Mouse (Mus musculus) right cerebral cortex, adult 2 months (tissue): ENCODE results near the gene Khdrbs1.
"Not testable (repeated sequence)": the region's sequence is repeated elsewhere in the genome, so short reads cannot be mapped to it uniquely, and the experiment has no call there.

Experiments
- DNase-seq, 2 experiments: peaks; one replicate each; pipeline ENCODE4 v3.0.0; 2021 to 2022; ENCODE audit warnings: low spot score in 2 of 2

The Khdrbs1 gene

DNA sequence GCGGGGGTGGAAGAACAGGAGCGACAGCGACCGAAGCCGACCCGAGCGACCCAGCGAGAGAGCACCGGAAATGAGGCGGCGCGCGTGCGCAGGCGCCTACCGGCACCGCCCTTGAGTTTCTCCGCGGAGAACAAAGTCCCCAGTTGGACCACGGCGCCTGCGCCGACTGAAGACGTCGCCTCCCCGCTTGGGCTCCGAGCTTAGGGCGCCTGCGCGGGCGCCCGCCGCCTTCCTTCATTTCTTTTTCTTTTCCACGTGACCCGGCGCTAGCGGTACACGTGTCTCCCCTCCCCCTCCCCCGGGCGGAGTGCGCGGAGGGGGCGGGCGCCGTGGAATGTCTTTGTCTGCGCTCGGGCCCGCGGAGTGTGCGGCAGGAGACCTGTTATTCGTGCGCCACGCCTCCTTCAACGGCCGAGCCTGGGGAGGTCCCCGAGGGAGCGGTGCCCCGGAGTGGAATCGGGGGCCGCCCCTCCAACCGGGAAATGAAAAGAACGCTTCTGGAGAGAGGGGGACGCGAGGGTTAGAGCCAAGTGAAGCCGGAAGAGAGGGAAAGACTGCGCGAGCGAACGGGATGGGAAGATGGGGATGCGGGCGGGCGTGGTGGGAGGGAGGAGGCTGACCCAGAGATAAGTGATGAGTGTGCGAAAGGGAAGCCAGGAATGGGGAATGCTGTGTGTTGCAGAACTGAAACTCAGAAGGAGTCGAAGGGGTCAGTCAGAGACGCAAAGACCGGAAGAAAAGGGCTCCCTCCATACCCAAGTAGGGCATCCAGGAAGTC, at the start of gene Khdrbs1:
Gene Khdrbs1 (minus strand): TSS at position 72 of the 778 bp plus-strand sequence.
- DNase-seq = peak; percentile 94 to 95

DNA sequence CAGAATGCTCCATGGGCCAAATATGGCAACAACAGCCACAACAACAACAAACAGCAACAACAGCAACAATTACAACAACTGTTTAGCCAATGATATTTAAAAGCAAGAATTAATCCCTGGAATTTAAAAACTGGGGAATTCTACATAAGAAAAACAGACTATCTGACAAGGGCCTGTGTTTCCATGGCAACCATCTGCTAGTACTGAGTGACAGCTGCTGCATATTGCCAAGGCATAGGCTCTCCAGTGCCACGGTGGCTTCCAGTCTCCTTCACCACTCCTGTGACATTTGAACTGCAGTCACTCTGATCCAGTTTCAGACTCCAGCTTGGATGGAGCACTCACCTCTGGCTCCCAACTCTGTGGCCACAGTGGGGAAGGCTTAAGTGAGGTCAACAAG, 49.3 kb upstream of the Khdrbs1 start:
- DNase-seq = no peak

DNA sequence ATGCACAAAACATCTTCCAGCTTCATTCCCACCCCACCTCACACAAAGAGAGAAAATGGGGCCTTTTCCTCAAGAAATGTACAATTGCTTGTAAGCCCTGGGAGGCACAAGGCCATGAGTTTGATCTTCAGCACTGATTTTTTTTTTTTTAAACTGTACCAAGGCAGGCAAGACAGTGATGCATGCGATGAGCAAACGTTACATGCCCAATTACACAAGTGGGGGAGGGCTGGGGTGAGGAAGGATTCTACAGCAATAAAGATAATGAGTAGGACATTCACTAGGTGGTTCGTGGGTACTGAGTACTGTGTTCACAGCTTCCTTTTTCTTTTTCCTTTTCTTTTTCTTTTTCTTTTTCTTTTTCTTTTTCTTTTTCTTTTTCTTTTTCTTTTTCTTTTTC, 48.4 kb upstream of the Khdrbs1 start:
- DNase-seq = no peak

DNA sequence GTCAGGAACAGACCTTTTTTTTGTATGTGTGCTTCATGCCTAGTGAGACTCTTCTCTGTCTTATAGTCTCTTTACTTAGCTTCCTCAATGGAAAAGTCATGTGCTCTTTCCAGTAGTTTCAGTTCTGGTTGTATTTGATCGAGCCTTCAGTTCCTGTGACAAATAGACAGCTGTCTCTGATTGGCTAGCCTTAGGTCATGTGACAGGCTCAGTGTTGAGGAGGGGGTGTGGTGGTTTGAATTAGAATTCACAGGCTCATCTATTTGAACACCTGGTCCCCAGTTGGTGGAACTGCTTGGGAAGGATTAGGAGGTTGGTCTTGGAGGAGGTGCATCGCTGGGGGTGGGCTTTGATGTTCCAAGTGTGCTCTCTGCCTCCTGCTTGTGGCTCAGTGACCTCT, 47.5 kb upstream of the Khdrbs1 start:
- no peak for DNase-seq

DNA sequence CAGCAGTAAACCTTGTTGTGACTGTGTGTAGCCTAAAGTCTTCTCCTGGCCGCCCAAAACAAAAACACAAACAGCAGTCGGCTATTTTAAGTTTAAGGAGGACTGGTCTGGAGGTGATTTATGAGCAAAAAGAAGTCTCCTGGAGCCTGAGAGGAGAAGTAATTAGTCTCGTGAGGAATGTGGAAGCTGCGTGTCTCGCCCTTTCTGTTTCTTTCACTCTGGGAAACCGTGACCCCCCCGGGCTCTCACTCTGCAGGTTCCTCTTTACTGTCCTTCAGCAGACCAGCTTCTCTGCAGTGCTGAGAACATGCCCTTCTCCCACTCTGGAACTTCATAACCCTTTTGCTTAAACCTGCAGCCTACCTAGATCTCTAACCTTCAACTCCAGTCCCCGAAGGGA, 46.6 kb upstream of the Khdrbs1 start:
- no peak for DNase-seq

DNA sequence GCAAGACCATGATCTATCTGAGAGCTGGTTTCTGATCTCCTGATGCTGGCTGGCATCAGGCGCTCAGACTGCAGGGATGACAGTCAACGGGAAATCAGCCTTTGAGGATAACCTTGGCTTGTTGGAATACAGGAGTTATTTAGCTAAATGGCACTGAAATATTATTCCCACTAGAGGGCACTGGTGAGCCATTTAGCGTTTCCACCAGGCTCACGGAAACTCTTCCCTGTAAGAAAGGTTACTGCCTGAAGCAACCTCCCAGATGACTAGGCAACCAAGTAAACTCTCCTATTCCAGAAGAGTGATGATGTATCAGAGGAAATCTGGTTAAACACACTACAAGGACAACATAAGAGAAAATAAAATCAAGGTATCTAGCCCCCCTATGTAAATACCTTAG, 43.1 kb upstream of the Khdrbs1 start:
- peak; percentile 66 to 81 for DNase-seq

DNA sequence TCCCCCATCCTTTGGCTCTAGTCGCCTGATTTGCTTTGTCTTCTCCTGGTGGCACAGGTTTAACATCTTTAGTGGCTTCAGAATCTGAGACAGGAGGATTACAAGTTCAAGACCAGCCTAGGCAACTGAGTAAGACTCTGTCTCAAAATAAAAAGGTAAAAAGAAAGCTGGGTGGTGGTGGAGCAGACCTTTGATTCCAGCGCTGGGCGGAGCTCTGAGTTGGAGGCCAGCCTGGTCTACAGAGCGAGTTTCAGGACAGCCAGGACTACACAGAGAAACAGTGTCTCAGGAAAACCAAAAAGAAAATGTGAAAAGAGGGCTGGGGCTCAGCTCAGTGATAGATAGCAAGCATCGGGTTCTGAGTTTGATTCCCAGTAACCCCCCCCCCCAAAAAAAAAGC, 41.4 kb upstream of the Khdrbs1 start:
- DNase-seq = no peak

DNA sequence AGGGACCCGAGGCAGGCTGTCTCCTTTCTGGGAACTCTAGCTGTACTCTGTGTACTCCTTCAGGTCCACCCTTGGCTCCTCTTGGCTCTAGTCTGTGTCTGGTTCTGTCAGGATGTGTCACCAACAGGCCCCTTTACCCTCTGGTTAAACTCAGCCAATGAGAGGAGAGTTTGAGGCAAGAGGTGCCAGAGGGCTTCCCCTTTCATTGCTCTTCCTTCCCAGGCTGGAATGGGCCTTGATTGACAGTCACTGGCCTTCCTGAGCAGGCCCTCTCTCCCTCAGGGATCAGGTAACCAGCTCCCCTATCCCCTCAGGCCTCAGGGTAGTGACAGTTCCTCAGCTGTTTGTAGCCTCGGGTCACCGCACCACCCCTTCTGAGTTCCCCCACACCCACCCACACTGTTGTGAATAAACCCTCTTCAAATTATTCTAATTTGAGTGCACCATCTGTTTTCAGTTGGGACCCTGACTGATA, 40.8 kb upstream of the Khdrbs1 start:
- DNase-seq = no peak

DNA sequence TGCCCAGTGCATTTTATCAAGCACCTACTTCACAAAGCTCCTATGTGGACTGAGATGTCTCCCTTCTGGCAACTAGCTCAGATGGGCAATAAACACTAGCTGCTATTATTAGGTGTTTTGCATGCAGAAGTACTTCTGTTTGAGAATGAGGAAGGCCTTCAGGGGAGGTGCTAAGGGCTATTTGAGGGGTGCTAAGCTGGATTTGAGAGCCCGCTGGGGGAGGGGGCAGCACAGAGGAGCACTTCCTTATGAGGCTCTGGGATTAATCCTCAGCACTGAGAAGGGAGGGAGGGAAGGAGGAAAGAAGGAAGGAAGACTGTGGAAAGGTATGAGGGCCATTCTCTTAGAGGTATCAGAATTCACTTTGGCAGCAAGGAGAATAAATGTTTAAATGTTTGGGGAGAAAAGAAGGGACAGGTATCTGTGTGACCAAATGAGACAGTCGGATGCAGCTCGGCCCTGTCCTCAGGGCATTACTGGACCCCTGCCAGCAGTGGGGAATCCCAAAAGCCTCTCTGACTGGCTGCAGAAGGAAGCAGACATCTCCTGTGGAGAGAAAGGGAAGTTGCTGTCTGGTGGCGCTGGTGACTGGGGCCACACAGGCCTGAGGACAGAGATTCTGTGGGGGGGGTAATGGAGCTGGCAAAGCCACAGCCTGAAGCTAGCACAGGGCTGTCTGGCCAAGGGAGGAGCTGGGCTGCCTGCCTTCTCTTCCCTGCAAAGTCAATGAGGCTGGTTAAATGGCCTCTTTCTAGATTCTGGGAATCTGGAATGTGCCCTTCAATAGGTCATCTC, 40.0 kb upstream of the Khdrbs1 start:
- no peak for DNase-seq

DNA sequence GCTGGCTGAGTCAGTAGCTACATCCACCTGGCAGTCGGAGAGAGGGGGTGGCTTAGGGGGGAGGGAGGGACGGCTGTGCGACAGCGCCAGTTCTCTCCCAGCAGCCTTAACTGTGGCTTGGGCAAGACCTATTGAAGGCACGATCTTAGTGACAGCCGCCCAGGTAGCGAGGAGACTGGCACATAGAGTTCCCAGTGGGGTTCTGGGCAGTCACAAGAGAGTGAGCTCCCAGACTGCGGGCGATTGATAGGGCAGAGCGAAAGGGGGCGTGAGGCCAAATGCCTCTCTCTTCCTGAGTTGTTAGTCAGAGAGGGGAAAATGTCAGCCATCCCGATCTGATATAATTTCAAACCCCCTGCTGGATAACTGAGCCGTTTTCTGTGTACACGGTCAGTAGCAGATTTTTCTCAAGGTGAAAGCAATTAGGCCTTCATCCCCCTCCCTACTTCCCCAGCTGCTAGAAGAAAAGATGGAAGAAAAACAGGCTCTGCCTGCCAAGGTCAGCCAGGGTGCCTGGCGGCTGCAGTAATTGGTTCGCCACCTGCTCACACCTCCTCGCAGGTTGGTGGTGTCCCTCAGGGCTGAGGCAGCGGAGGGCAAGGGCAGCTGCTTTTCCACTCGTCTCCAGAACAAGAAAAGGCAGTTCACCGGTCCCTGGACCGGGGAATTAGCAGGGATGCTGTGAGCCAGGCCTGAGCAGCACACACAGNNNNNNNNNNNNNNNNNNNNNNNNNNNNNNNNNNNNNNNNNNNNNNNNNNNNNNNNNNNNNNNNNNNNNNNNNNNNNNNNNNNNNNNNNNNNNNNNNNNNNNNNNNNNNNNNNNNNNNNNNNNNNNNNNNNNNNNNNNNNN, 29.8 kb upstream of the Khdrbs1 start:
- no peak for DNase-seq

DNA sequence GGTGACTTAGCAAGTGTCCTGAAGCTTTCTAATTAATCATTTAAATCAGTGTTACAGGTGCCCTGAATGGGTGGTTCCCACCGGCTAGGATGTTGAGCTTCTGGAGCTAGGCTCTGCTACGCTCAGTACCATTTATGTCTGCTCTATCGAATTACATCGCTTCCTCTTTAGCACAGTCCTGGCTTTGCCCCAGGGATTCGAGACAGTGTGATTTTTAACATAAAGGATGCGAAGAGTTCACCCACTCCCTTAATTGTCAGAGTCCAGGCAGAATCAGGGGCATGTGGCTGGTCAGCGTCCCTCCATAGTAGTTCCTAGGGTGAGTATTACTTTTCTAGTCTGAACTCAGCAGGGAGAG, 29.2 kb upstream of the Khdrbs1 start:
- DNase-seq = peak; percentile 34 to 40

DNA sequence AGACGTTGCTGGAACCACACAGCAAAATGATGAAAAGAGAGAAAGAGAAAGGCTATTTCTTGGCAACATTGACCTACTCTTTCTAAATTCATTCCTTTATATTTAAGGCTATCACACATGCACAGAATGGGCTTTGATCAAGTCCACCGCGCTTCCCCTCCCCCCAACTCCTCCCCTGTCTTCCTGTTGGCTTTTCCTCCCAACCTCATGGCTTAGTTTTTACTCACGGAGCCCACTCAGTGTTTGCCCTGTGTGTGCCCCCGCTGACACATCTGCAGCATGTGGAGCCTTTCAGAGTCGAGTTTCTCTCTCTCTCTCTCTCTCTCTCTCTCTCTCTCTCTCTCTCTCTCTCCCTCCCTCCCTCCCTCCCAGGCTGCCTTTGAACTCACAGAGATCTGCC, 28.5 kb upstream of the Khdrbs1 start:
- DNase-seq = no peak

DNA sequence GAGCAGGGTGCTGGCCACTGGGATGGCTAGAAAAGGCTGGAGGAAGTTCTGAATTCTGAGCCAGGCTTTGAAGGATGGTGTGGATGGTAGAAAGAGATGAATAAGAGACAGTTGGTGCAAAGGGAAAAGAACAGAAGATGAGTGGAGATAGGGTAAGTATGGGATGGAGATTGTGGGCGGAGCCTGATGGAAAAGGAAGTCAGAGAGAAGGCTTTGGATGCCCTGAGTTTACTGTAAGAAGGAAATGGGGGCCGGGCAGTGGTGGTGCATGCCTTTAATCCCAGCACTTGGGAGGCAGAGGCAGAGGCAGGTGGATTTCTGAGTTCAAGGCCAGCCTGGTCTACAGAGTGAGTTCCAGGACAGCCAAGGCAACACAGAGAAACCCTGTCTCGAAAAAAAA, 26.6 kb upstream of the Khdrbs1 start:
- not testable (repeated sequence) for DNase-seq

DNA sequence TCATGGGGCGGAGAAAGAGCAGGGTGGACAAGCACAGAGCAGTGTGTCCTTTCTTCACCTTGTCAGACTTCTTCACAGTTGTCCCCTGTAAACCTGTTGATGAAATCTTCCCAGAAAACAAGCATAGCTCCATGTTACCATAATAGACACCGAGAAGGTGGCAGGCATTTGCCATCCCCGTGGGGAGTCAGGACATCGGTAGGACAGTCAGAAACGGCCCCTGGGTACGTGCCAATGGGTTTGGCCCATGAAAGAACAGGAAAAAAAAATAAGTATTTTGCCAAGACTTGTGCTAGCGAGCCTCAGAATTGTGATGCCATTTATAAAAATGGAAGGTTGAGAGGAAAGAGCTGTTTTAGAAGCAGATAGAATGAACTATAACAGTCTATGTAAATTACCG, 25.7 kb upstream of the Khdrbs1 start:
- no peak for DNase-seq

DNA sequence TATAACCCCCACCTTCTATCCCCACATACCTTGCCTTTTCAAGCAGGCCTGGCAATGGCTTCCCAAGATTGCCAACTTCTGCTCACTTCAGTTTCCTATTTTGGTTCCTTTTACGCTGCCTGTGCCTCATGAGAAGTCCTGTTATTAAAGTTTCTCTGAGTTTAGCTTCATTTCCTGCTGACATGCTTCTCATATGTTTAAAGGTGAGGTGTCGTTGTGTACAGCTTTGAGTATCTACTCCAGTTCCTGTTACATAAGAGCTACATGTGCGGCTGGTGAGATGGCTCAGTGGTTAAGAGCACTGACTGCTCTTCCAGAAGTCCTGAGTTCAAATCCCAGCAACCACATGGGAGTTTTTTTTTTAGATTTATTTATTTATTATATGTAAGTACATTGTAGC, 23.2 kb upstream of the Khdrbs1 start:
- DNase-seq = no peak

DNA sequence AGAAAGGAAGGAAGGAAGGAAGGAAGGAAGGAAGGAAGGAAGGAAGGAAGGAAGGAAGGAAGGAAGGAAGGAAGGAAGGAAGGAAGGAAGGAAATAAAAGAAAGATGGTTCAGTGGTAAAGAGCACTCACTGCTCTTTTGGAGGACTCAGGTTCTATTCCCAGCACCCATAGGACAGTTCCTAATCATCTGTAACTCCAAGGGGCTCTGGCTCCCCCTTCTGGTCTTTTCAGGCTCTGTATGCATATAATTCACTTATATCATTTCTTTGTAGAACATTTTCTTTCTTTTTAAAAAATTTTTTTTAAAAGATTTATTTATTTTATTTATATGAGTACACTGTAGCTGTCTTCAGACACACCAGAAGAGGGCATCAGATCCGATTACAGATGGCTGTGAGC, 20.4 kb upstream of the Khdrbs1 start:
- not testable (repeated sequence) for DNase-seq

DNA sequence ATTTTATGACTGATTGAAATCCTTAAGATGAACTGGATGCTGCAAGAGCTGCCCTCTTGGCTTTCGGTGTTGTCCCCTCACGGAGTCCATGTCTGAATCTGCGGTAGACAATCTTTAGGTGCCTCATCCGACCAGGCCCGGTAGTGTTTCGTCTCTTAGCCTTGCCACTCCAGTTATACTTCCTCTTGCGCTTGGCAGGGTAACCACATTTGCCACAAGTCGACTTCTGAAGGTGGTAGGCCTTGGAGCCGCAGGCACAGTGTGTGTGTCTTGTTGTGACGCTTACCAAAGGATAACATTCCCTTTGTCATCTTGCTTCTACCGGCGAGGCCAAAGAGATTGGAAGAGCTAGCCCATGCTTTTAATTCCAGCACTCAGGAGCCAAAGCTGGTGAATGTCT, 19.5 kb upstream of the Khdrbs1 start:
- no peak for DNase-seq

DNA sequence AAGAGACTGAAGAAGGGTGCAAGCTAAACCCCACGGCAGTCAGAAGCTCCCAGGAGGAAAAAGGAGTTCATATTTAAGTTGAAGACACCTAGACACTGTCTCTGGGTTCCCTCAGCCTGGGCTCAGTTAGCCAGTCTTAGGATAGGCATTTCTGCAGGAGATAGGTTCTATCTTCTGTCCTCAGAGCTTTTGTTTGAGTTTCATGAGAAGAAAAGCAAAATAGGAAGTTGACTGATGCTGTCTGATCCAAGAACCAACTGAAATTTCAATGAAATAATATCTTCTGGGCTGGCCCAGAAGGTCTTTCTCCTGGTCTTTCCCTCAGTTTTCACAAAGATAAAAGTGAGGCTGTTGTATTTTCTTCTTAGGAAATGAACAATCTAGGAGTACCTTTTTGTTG, 13.4 kb upstream of the Khdrbs1 start:
- no peak for DNase-seq

DNA sequence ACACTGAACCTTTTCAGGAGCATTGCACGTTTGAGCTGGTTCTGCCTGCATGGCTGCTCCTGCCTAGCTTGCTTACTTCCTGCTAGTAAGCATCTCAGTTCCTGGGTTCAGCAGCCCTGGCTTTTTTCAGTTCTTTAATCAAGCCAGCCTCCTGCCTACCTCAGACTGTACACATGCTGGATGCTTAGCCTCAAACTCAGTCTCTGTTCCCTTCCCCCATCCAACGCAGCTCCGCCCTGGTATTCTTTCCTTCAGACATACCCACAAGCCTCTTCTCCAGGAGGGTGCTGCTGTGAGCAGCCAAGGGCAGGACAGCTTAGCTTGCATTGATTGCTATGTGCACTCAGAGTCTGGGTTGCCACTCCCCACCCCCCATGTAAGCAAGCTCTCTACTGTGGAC, 12.6 kb upstream of the Khdrbs1 start:
- no peak for DNase-seq

DNA sequence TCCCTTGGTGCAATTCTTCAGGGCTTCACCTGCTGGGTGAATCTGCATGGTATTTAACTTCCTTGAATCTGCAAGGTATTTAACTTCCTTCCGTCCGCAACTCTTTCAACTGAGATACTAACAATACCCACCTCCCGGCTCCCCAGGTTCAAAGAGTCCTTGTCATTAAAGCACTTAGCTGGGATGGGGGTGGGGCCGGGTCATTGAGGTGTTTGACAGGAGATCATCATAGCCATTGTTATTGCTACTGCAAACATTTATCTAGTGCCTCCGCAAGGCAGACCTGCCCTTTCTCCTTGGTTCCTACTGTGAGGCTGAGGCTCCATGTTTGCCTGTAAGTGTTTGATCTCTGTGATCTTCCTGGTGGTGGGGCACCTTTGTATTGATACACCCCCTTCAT, 8.3 kb upstream of the Khdrbs1 start:
- DNase-seq = no peak

DNA sequence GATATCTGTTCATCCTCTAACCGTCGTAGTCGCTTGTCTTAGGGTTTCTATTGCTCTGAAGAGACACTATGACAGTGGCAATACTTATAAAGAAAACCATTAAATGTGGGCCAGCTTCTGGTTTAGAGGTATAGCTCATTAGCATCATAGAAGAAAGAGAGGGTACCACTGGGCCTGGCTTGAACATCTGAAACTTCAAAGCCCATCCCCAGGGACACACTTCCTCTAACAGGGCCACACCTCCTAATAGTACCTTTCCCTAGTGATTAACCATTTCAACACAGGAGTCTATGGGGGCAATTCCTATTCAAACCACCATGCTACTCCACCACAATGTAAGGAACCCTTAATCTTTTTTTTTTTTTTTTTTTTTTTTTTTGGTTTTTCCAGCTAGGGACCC, 4.5 kb upstream of the Khdrbs1 start:
- no peak for DNase-seq

DNA sequence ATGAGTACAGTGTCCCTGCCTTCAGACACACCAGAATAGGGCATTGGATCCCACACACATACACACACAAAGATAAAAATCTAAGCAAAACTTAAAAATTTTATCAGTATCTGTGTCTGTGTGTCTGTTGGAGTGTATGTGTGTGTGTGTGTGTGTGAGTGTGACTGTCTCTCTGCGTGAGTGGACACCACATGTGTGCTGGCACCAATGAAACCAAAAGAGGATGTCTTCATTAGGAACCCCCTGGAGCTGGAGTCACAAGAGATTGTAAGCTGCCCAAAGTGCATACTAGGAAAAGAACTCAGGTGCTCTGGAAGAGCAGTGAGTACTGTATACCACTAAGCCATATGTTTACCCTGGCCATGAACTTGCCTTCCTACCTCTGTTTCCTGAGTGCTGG, 4.0 kb upstream of the Khdrbs1 start:
- no peak for DNase-seq
